Mouse (Mus musculus) midbrain, embryonic 10.5 days (tissue): Measurements from ENCODE around the gene Rpl13a. TPM values are rescaled to one million over a fixed set of nuclear protein-coding genes. Genes with fewer than 3 reads are reported as not detected.
"Not testable (repeated sequence)": the region's sequence is repeated elsewhere in the genome, so short reads cannot be mapped to it uniquely, and the experiment has no call there.

ENCODE experiments used
- DNase-seq: peaks from one replicate; pipeline ENCODE4 v3.0.0-alpha.2; 2017; ENCODE audit warnings: low spot score
- H3K27ac ChIP-seq: fragments of 300-500 bp; sonication (generic); replicated peaks from 2 replicates; pipeline ENCODE4 v1.5.1; 2016; ENCODE audit warnings: mild to moderate bottlenecking
- H3K27me3 ChIP-seq: fragments of 300-500 bp; sonication (generic); 2 replicates; pipeline ENCODE4 v1.6.1; 2016; ENCODE audit warnings: low read depth, mild to moderate bottlenecking; ENCODE audit not compliant: poor library complexity, severe bottlenecking
- H3K36me3 ChIP-seq: fragments of 300-500 bp; sonication (generic); 2 replicates; pipeline ENCODE4 v1.6.1; 2016; ENCODE audit warnings: mild to moderate bottlenecking, moderate library complexity
- H3K4me1 ChIP-seq: fragments of 300-500 bp; sonication (generic); 2 replicates; pipeline ENCODE4 v1.6.1; 2016
- H3K4me3 ChIP-seq: fragments of 300-500 bp; sonication (generic); 2 replicates; pipeline ENCODE4 v1.5.1; 2016; ENCODE audit warnings: mild to moderate bottlenecking, moderate library complexity
- H3K9me3 ChIP-seq: fragments of 300-500 bp; sonication (generic); replicated peaks from 2 replicates; pipeline ENCODE4 v1.6.1; 2016; ENCODE audit warnings: mild to moderate bottlenecking
- WGBS: fragments of 180-500 bp; shearing (Covaris S2); methylation state at CpG from one replicate; pipeline ENCODE4 v1.1.7; 2016; 5-methylcytosine and 5-hydroxymethylcytosine counted together
- polyA plus RNA-seq: library from polyadenylated mRNA; unstranded; fragments of >200 nt; fragmentation: Nextera tagmentation; extraction: Ambion mirVana; gene quantifications from 2 replicates; pipeline ENCODE4 v1.2.1, GENCODE M21; 2016

Gene Rpl13a
- polyA plus RNA-seq, 1 experiment from 2014 or later, result 1,243 TPM

DNA sequence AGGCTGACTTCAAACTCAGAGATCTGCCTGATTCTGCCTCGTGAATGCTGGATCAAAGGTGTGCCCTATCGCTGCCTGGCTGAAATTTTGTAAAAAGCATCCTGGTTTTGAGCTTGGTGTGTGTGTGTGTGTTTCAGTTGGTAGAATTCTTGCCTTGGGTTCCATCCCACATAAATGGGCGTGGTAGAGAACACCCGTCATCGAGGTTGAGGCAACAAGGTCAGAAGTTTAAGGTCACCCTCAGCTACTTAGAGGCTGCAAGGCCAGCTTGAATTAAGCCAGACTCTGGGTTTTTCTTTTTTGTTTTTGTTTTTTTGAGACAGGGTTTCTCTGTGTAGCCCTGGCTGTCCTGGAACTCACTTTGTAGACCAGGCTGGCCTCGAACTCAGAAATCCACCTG, 10.2 kb downstream of the Rpl13a start:
- H3K4me1 ChIP-seq, result peaks cover 28% of the 10 kb centered on the region
- no peak overlapping the region for H3K4me3 ChIP-seq
- H3K9me3 ChIP-seq, result no peaks in the 10 kb centered on the region
- no peak overlapping the region for H3K27ac ChIP-seq
- no peak for DNase-seq
- peaks cover 60% of the 10 kb centered on the region for H3K36me3 ChIP-seq
- no peaks in the 10 kb centered on the region for H3K27me3 ChIP-seq
- WGBS, result 86% methylated on average over 6 of the region's 6 CpGs

DNA sequence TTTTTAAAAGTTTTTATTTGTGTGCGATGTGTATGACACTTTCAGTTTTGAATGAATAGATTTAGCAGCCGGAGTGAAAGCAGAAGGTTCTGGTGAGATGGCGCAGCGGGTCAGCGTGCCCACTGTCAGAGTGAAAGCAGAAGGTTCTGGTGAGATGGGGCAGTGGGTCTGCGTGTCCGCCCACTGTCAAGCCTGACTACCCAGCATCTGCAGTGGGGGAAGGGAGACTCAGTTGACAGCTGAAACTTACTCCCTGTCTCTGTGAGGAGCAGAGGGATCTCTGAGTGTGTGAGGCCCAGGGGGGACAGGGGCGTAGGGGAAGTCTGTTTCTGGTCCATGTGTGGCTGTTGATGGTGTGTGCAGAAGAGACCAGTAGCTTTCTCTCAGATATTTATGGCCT, 11.0 kb downstream of the Rpl13a start:
- WGBS, result 81% methylated on average over 8 of the region's 8 CpGs
- DNase-seq, result no peak
- Histone ChIP-seq H3K36me3 (peaks cover 52% of the 10 kb centered on the region), H3K9me3 (no peaks in the 10 kb centered on the region), H3K27me3 (no peaks in the 10 kb centered on the region), H3K4me3 (no peak overlapping the region), H3K4me1 (peaks cover 21% of the 10 kb centered on the region), H3K27ac (0 out of 2 replicates have a peak overlapping the region, but pooled peaks have one; percentile 23)

DNA sequence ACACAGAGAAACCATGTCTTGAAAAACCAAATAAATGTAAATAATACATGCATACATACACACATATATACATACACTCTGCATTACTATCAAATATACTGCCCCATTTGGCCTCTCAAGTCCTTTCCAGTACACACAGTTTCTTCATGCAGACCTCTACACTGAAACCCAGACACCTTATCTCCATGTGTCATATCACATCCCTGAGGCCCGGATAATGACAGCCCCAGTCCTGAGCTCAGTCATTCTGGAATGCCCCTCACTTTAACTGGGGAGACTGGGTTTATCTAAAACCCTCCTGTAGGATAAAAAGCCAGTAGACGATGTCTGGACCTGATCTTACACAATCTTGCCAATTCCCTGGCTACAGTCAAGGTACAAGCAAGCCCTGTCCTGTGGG, 15.1 kb downstream of the Rpl13a start:
- H3K9me3 ChIP-seq, result no peaks in the 10 kb centered on the region
- H3K36me3 ChIP-seq, result peaks cover 12% of the 10 kb centered on the region
- DNase-seq, result no peak
- peaks cover 7% of the 10 kb centered on the region; the same call in 1 of the 2 replicates for H3K4me1 ChIP-seq
- no peak overlapping the region for H3K4me3 ChIP-seq
- WGBS, result 88% methylated on average over 2 of the region's 2 CpGs
- H3K27me3 ChIP-seq, result no peaks in the 10 kb centered on the region
- no peak overlapping the region for H3K27ac ChIP-seq

DNA sequence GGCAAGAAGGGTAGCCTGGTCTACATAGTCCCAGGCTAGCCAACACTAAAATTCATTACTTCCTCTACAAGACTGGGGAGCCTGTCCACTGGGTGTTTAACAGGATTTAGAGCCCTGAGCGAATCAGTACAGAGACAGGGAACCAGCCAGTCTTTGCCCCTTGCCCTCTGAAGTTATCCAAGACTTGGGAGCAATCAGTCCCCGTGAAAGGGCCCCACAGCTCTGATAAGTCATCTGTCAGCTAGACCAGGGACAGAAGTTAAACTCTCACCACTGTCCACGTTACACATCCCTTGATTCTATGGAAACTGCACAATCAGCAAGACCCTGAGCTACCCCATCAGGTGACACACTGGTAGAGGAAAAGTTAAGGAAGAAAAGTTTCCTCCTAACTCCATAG, 16.0 kb downstream of the Rpl13a start:
- DNase-seq, result no peak
- Histone ChIP-seq H3K27ac (no peak overlapping the region), H3K27me3 (no peaks in the 10 kb centered on the region), H3K36me3 (peaks cover 2% of the 10 kb centered on the region; the same call in 1 of the 2 replicates), H3K4me1 (peaks cover under 1% of the 10 kb centered on the region; the same call in 1 of the 2 replicates), H3K4me3 (no peak overlapping the region), H3K9me3 (no peaks in the 10 kb centered on the region)
- 79% methylated on average over 3 of the region's 3 CpGs for WGBS

DNA sequence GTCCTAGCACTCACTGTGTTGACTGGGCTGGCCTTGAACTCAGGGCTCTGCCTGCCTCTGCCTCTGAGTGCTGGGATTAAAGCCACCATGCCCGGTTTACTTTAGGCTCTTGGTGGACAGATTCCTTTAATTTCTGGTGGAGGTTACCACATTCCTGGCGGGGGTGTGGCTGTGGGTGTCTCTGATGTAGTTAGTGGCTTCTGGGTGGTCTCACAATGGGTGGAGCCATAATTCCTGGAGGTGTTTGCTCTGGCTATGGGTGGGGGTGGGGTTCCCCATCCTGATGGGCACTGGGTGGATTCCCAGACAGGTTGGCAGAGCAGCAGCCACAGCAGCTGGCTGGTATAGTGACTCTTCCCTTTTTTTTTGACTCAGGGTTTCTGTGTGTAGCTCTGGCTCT, 16.6 kb downstream of the Rpl13a start:
- no peaks in the 10 kb centered on the region for H3K27me3 ChIP-seq
- no peak overlapping the region for H3K27ac ChIP-seq
- 67% methylated on average over 2 of the region's 2 CpGs for WGBS
- no peaks in the 10 kb centered on the region for H3K36me3 ChIP-seq
- H3K9me3 ChIP-seq, result no peaks in the 10 kb centered on the region
- DNase-seq, result no peak
- H3K4me1 ChIP-seq, result peaks cover 6% of the 10 kb centered on the region
- no peak overlapping the region for H3K4me3 ChIP-seq

DNA sequence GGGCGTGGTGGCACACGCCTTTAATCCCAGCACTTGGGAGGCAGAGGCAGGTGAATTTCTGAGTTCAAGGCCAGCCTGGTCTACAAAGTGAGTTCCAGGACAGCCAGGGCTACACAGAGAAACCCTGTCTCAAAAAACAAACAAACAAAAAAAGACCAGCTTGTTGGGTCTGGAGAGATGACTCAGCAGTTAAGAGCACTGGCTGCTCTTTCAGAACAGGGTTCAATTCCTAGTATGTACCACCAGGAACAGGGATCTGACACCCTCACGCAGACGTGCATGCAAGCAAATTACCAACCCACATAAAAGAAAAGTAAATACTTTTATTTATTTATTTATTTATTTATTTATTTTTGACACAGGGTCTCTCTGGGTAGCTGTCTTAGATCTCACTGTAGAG, 18.5 kb downstream of the Rpl13a start:
- not testable (repeated sequence) for H3K36me3 ChIP-seq, DNase-seq, H3K9me3 ChIP-seq, H3K27ac ChIP-seq, H3K4me3 ChIP-seq, H3K27me3 ChIP-seq
- H3K4me1 ChIP-seq, result peaks cover 23% of the 10 kb centered on the region
- 92% methylated on average over 4 of the region's 4 CpGs for WGBS

DNA sequence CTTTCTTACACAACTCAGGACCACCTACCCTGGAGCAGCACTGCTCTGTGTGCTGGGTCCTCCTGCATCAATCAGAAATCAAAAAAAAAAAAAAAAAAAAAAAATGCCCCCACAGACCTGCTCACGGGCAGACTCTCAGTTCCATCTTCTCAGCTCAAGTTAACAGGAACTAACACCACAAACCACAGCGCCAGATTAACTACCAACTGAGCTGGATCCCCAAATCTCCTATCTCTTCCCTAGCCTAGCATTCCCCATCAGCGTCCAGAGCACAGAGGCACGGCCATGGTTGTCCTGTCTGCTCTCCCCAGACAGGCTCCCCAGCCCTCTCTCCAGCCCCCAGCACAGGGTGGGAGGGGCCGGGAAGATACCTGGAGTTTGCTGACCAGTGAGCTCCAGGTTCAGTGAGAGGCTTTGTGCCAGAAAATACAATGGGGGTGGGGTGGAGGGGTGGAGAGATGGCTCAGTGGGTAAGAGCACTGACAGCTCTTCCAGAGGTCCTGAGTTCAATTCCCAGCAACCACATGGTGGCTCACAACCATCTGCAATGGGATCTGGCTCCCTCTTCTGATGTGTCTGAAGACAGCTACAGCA, 21.4 kb downstream of the Rpl13a start:
- 53% methylated on average over 5 of the region's 5 CpGs for WGBS
- DNase-seq, result no peak
- peaks cover 37% of the 10 kb centered on the region for H3K4me1 ChIP-seq
- H3K27ac ChIP-seq, result peak overlapping the region; percentile 81
- H3K9me3 ChIP-seq, result no peaks in the 10 kb centered on the region
- no peaks in the 10 kb centered on the region for H3K27me3 ChIP-seq
- H3K4me3 ChIP-seq, result no peak overlapping the region
- no peaks in the 10 kb centered on the region for H3K36me3 ChIP-seq

DNA sequence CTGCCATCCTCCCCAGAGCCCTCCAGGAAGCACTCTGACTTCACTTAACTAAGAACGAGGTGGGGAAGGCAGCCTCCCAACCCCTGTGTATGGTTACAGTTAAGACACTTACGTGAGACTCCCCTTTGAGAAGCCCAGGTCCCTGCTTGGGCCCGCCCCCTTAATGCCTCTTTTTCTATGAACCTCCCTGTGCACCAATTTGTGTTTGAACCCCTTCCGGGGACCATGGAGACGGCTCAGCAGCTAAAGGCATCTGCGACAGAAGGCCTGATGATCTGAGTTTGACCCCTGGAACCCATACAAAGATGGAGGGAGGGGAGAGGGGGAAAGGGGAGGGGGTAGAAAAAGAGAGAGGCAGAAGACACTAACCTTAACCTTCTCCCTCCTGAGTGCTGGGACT, 22.1 kb downstream of the Rpl13a start:
- H3K27me3 ChIP-seq, result no peaks in the 10 kb centered on the region
- WGBS, result 20% methylated on average over 6 of the region's 6 CpGs
- H3K4me1 ChIP-seq, result peaks cover 37% of the 10 kb centered on the region
- H3K27ac ChIP-seq, result peak overlapping the region; percentile 81
- peak overlapping the region; percentile 35; the same call in 1 of the 2 replicates for H3K4me3 ChIP-seq
- DNase-seq, result peak; percentile 73
- H3K9me3 ChIP-seq, result no peaks in the 10 kb centered on the region
- no peaks in the 10 kb centered on the region for H3K36me3 ChIP-seq

DNA sequence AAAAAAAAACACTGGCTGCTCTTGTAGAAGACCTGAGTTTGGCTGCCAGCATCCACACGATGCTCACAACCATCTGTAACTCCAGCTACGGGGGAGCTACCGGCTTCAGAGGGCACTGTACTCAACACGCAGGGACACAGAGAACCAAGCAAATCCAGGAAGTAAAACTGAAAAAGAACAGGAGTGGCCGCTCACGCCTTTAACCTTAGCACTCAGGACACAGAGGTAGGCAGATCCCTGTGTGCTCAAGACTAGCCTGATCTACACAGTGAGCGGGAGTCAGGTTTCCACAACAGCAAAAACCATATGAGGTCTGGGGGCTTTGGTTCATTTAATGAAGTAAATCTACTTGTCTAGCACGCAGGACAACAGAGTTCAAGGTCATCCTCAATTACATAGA, 23.1 kb downstream of the Rpl13a start:
- Histone ChIP-seq H3K36me3 (no peaks in the 10 kb centered on the region), H3K4me1 (peaks cover 37% of the 10 kb centered on the region), H3K27ac (peak overlapping the region; percentile 81), H3K27me3 (no peaks in the 10 kb centered on the region), H3K9me3 (no peaks in the 10 kb centered on the region), H3K4me3 (no peak overlapping the region)
- DNase-seq, result no peak
- 84% methylated on average over 8 of the region's 8 CpGs for WGBS

DNA sequence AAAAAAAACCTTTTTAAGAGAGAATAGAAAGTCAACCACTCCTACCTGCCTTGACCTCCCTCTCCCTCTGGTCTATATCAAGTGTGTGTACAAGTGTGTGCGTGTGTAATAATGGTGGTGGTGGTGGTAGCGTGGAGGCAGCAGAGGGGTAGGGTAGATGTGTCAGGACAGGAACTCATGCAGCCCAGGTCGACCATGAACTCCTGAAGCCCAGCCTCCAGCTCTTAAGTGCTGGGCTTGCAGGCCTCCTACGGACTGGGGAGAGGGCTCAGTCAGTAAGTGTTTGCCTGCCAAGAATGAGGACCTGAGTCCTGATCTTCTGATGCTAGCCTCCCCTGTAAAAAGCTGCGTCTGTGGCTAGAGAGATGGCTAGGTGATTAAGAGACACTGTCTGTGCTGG, 23.6 kb downstream of the Rpl13a start:
- H3K36me3 ChIP-seq, result no peaks in the 10 kb centered on the region
- DNase-seq, result no peak
- peaks cover 37% of the 10 kb centered on the region for H3K4me1 ChIP-seq
- H3K27me3 ChIP-seq, result no peaks in the 10 kb centered on the region
- H3K4me3 ChIP-seq, result no peak overlapping the region
- no peaks in the 10 kb centered on the region for H3K9me3 ChIP-seq
- peak overlapping the region; percentile 81; the same call in 1 of the 2 replicates for H3K27ac ChIP-seq
- WGBS, result 85% methylated on average over 5 of the region's 5 CpGs

DNA sequence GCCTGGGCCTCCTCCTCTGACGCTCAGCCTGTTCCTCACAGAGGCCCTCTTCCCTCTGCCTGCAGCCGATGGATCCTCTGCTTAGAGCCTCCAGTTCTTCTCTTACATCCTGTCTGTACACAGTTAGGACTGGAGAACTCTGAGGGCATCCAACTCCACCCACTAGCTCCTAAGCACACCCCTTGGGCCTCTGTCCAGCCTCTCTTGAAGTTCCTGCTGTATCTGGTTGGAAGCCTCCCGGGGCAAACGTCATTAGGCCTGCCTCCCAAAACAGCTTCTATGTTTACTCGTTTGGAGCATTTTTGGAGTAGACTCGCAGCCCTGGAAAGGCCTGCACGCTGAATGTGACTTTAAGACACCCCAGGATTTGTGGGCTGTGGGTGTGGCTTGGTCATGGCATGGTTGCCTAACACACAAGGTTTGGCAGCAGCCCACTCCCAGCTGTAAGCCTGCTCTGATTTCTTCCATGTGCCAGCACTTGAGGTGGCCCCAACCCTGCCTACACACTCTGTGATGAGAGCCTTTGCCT, 24.8 kb downstream of the Rpl13a start, which contains the start of gene Fcgrt:
Gene Fcgrt, minus strand, starts transcription at position 200 of the 529 bp plus-strand sequence.
- no peak within 1 kb of the TSS; the same call in 1 of the 2 replicates for H3K4me3 ChIP-seq
- DNase-seq, result no peak
- peaks cover 37% of the 10 kb centered on the region for H3K4me1 ChIP-seq
- H3K27ac ChIP-seq, result peak within 1 kb of the TSS; percentile 7; the same call in 1 of the 2 replicates
- no peaks in the 10 kb centered on the region for H3K36me3 ChIP-seq
- H3K27me3 ChIP-seq, result no peaks in the 10 kb centered on the region
- 83% methylated on average over 7 of the region's 7 CpGs for WGBS
- H3K9me3 ChIP-seq, result no peaks in the 10 kb centered on the region

DNA sequence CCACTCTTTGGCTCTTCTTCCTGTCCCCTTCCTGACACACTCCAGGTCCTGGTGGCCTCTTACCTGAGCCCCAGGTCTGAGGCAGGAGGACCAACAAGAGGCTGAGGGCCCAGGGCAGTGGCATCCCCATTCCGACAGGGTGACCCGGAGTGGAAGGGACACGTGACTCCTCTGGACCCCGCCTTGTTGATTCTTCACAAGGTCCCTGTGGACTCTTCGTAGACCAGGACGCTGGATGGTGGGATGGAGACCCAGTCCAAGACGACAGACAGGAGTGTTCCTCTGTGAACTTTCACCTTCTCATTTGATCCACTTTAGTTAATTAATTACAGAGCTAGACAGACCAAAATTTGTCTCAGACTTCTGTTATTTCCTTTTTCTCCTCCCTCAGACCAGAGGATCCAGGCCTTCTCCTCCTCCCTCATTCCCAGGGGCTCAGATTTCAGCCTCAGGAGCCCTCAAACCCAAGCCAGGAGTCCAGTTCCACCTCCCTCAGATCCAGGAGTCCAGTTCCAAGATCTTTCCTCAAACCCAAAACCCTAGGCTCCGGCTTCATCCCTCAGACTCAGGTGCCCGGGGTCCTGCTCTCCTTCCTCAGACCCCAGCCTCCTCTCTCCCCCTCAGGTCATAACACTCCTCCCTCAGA, 25.5 kb downstream of the Rpl13a start:
- DNase-seq, result no peak
- no peaks in the 10 kb centered on the region for H3K27me3 ChIP-seq
- no peaks in the 10 kb centered on the region for H3K9me3 ChIP-seq
- no peaks in the 10 kb centered on the region for H3K36me3 ChIP-seq
- peaks cover 37% of the 10 kb centered on the region for H3K4me1 ChIP-seq
- H3K27ac ChIP-seq, result peak overlapping the region; percentile 7; the same call in 1 of the 2 replicates
- no peak overlapping the region; the same call in 1 of the 2 replicates for H3K4me3 ChIP-seq
- 87% methylated on average over 9 of the region's 9 CpGs for WGBS

DNA sequence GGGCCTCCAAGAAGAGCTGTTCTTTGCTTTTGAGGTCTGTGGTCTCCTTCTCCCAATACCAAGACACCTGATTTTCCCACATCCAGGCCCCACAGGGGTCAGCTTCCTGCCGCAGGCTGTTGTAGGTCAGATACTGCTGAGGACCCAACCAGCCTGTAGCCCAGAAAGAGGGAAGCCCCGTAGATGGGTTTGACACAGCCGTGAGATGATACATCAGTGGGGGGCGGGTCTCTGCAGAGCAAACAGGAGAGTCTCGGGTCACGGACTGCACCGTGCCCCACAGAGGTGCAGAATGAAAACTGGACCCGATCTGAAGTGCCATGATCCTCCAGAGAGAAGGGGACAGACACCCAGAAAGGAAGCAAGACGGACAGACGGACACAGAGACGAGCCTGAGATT, 26.1 kb downstream of the Rpl13a start:
- no peak overlapping the region for H3K4me3 ChIP-seq
- DNase-seq, result no peak
- peaks cover 36% of the 10 kb centered on the region for H3K4me1 ChIP-seq
- WGBS, result 90% methylated on average over 11 of the region's 11 CpGs
- no peaks in the 10 kb centered on the region for H3K9me3 ChIP-seq
- H3K27me3 ChIP-seq, result no peaks in the 10 kb centered on the region
- no peaks in the 10 kb centered on the region for H3K36me3 ChIP-seq
- H3K27ac ChIP-seq, result no peak overlapping the region
